Mouse (Mus musculus) liver, embryonic 12.5 days (tissue): Measurements from ENCODE around the gene Lrrc8d. TPM values are rescaled to one million over a fixed set of nuclear protein-coding genes. Genes with fewer than 3 reads are reported as not detected.

ENCODE experiments used
- ATAC-seq: fragments of 200-750 bp; cut with Nextera tagmentation; 2 replicates; pipeline ENCODE4 v1.8.0; 2017; ENCODE audit warnings: moderate number of reproducible peaks, mild to moderate bottlenecking, moderate library complexity
- H3K27ac ChIP-seq: fragments of 300-500 bp; sonication (generic); 2 replicates; pipeline ENCODE4 v1.5.1; 2016; ENCODE audit warnings: mild to moderate bottlenecking
- H3K27me3 ChIP-seq: fragments of 300-500 bp; sonication (generic); replicated peaks from 2 replicates; pipeline ENCODE4 v1.6.1; 2016; ENCODE audit warnings: mild to moderate bottlenecking, moderate library complexity
- H3K36me3 ChIP-seq: fragments of 300-500 bp; sonication (generic); 2 replicates; pipeline ENCODE4 v1.6.1; 2016; ENCODE audit warnings: mild to moderate bottlenecking, moderate library complexity
- H3K4me1 ChIP-seq: fragments of 300-500 bp; sonication (generic); 2 replicates; pipeline ENCODE4 v1.6.1; 2016
- H3K4me2 ChIP-seq: fragments of 300-500 bp; sonication (generic); 2 replicates; pipeline ENCODE4 v1.6.1; 2016; ENCODE audit warnings: mild to moderate bottlenecking, moderate library complexity
- H3K4me3 ChIP-seq: fragments of 300-500 bp; sonication (generic); 2 replicates; pipeline ENCODE4 v1.5.1; 2016; ENCODE audit warnings: mild to moderate bottlenecking, moderate library complexity
- H3K9ac ChIP-seq: fragments of 300-500 bp; sonication (generic); 2 replicates; pipeline ENCODE4 v1.6.1; 2016; ENCODE audit warnings: mild to moderate bottlenecking, moderate library complexity
- H3K9me3 ChIP-seq: fragments of 300-500 bp; sonication (generic); replicated peaks from 2 replicates; pipeline ENCODE4 v1.6.1; 2016; ENCODE audit warnings: mild to moderate bottlenecking, moderate library complexity
- WGBS: fragments of 180-500 bp; shearing (Covaris S2); methylation state at CpG from one replicate; pipeline ENCODE4 v1.1.7; 2016; ENCODE audit not compliant: insufficient replicate concordance; 5-methylcytosine and 5-hydroxymethylcytosine counted together
- polyA plus RNA-seq: library from polyadenylated mRNA; unstranded; fragments of >200 nt; fragmentation: Nextera tagmentation; extraction: Ambion mirVana; gene quantifications from 2 replicates; pipeline ENCODE4 v1.2.1, GENCODE M21; 2016

Gene Lrrc8d
- polyA plus RNA-seq, 1 experiment from 2014 or later, result 14.5 TPM

GRCm38 (mm10) chr5:105731173-105731626 lies 31.4 kb downstream of the Lrrc8d start:
- no peaks in the 10 kb centered on the region for H3K27me3 ChIP-seq
- H3K9me3 ChIP-seq, result no peaks in the 10 kb centered on the region
- H3K4me3 ChIP-seq, result peak overlapping the region; percentile 74
- ATAC-seq, result peak; percentile 74
- H3K9ac ChIP-seq, result peak overlapping the region; percentile 83
- peak overlapping the region; percentile 68 for H3K27ac ChIP-seq
- peak overlapping the region; percentile 91 for H3K4me2 ChIP-seq
- peaks cover 58% of the 10 kb centered on the region for H3K4me1 ChIP-seq
- peaks cover 7% of the 10 kb centered on the region for H3K36me3 ChIP-seq
- 8% methylated on average over 16 of the region's 16 CpGs for WGBS

GRCm38 (mm10) chr5:105731627-105732432 lies 32.1 kb downstream of the Lrrc8d start:
- WGBS, result 0% methylated on average over 48 of the region's 52 CpGs
- Histone ChIP-seq H3K27me3 (no peaks in the 10 kb centered on the region), H3K9me3 (no peaks in the 10 kb centered on the region), H3K4me1 (peaks cover 64% of the 10 kb centered on the region), H3K4me3 (peak overlapping the region; percentile 74), H3K27ac (peak overlapping the region; percentile 68), H3K9ac (peak overlapping the region; percentile 83), H3K36me3 (peaks cover 7% of the 10 kb centered on the region), H3K4me2 (peak overlapping the region; percentile 91)
- peak; percentile 82 for ATAC-seq

- peaks cover 7% of the 10 kb centered on the region for H3K36me3 ChIP-seq
- H3K9me3 ChIP-seq, result no peaks in the 10 kb centered on the region
- peak overlapping the region; percentile 68 for H3K27ac ChIP-seq
- ATAC-seq, result peak; percentile 53
- H3K4me1 ChIP-seq, result peaks cover 70% of the 10 kb centered on the region
- H3K4me2 ChIP-seq, result peak overlapping the region; percentile 91
- peak overlapping the region; percentile 74 for H3K4me3 ChIP-seq
- peak overlapping the region; percentile 83 for H3K9ac ChIP-seq
- 8% methylated on average over 11 of the region's 11 CpGs for WGBS
- H3K27me3 ChIP-seq, result no peaks in the 10 kb centered on the region
Measured at GRCm38 (mm10) chr5:105732433-105732891, 32.7 kb downstream of the Lrrc8d start.

- Histone ChIP-seq H3K4me1 (peaks cover 78% of the 10 kb centered on the region), H3K27me3 (no peaks in the 10 kb centered on the region), H3K9ac (peak overlapping the region; percentile 83), H3K4me3 (peak overlapping the region; percentile 74), H3K27ac (peak overlapping the region; percentile 68; the same call in 1 of the 2 replicates), H3K9me3 (no peaks in the 10 kb centered on the region), H3K36me3 (peaks cover 7% of the 10 kb centered on the region), H3K4me2 (peak overlapping the region; percentile 91)
- WGBS, result 63% methylated on average over 6 of the region's 6 CpGs
- no peak for ATAC-seq
Measured at GRCm38 (mm10) chr5:105733226-105733625, 33.5 kb downstream of the Lrrc8d start.

DNA sequence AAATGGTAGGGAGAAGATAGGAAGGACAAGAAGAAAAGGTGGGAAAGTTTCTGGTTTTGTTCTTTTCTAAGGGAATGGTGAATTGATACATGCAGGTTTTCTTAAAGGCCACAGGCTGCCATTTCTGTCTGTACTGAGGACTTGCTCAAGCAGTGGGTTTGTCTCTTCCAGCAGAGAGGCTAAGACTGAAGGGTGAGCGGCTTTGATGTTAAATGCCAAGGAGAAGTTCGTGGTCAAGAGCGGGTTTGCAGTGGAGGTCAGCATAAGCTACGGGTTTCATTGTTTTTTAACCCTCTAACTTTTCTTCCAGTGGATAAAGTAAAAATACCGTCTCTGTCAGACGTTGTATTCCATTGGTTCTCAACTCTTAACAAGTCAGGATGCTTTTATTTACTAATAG lies 36.6 kb downstream of the Lrrc8d start:
- no peak overlapping the region for H3K27ac ChIP-seq
- H3K36me3 ChIP-seq, result peaks cover 12% of the 10 kb centered on the region
- no peak for ATAC-seq
- H3K9ac ChIP-seq, result no peak overlapping the region
- 70% methylated on average over 6 of the region's 6 CpGs for WGBS
- H3K4me2 ChIP-seq, result no peak overlapping the region
- H3K4me3 ChIP-seq, result no peak overlapping the region
- H3K27me3 ChIP-seq, result no peaks in the 10 kb centered on the region
- peaks cover 65% of the 10 kb centered on the region for H3K4me1 ChIP-seq
- no peaks in the 10 kb centered on the region for H3K9me3 ChIP-seq

GRCm38 (mm10) chr5:105737145-105737544 lies 37.4 kb downstream of the Lrrc8d start:
- WGBS, result 17% methylated on average over 6 of the region's 6 CpGs
- H3K4me2 ChIP-seq, result peak overlapping the region; percentile 33
- ATAC-seq, result peak; percentile 78

GRCm38 (mm10) chr5:105740437-105740836 lies 40.7 kb downstream of the Lrrc8d start:
- no peak overlapping the region for H3K4me2 ChIP-seq
- H3K27ac ChIP-seq, result no peak overlapping the region
- peaks cover 17% of the 10 kb centered on the region for H3K36me3 ChIP-seq
- no peak overlapping the region for H3K9ac ChIP-seq
- H3K27me3 ChIP-seq, result no peaks in the 10 kb centered on the region
- H3K9me3 ChIP-seq, result no peaks in the 10 kb centered on the region
- no peak overlapping the region for H3K4me3 ChIP-seq
- H3K4me1 ChIP-seq, result peaks cover 62% of the 10 kb centered on the region
- 79% methylated on average over 7 of the region's 7 CpGs for whole genome bisulfite sequencing
- no peak for ATAC-seq

More at GRCm38 (mm10) chr5:105737145-105737544, 37.4 kb downstream of the Lrrc8d start:
- Histone ChIP-seq H3K4me3 (no peak overlapping the region), H3K4me1 (peaks cover 59% of the 10 kb centered on the region), H3K27me3 (no peaks in the 10 kb centered on the region), H3K27ac (peak overlapping the region; percentile 53; the same call in 1 of the 2 replicates), H3K36me3 (peaks cover 12% of the 10 kb centered on the region), H3K9ac (no peak overlapping the region), H3K9me3 (no peaks in the 10 kb centered on the region)

- no peak overlapping the region for H3K9ac ChIP-seq
- H3K4me3 ChIP-seq, result no peak overlapping the region
- no peak overlapping the region for H3K4me2 ChIP-seq
- no peaks in the 10 kb centered on the region for H3K27me3 ChIP-seq
- WGBS, result 76% methylated on average over 5 of the region's 5 CpGs
- H3K27ac ChIP-seq, result no peak overlapping the region
- no peaks in the 10 kb centered on the region for H3K9me3 ChIP-seq
- H3K36me3 ChIP-seq, result peaks cover 20% of the 10 kb centered on the region
- no peak for ATAC-seq
- H3K4me1 ChIP-seq, result peaks cover 48% of the 10 kb centered on the region
Measured at GRCm38 (mm10) chr5:105742641-105743040, 42.9 kb downstream of the Lrrc8d start.

- no peak overlapping the region for H3K27ac ChIP-seq
- peaks cover 36% of the 10 kb centered on the region for H3K4me1 ChIP-seq
- peak overlapping the region; percentile 14; the same call in 1 of the 2 replicates for H3K4me2 ChIP-seq
- no peak overlapping the region for H3K4me3 ChIP-seq
- WGBS, result 39% methylated on average over 11 of the region's 11 CpGs
- no peaks in the 10 kb centered on the region for H3K27me3 ChIP-seq
- no peak for ATAC-seq
- no peaks in the 10 kb centered on the region for H3K9me3 ChIP-seq
- peaks cover 14% of the 10 kb centered on the region for H3K36me3 ChIP-seq
- no peak overlapping the region for H3K9ac ChIP-seq
Measured at GRCm38 (mm10) chr5:105745324-105745723, 45.6 kb downstream of the Lrrc8d start.

- Histone ChIP-seq H3K4me3 (no peak overlapping the region), H3K9ac (no peak overlapping the region), H3K9me3 (no peaks in the 10 kb centered on the region), H3K27me3 (no peaks in the 10 kb centered on the region), H3K27ac (no peak overlapping the region), H3K4me2 (no peak overlapping the region), H3K36me3 (peaks cover 11% of the 10 kb centered on the region), H3K4me1 (peaks cover 36% of the 10 kb centered on the region)
- 80% methylated on average over 5 of the region's 5 CpGs for WGBS
- no peak for ATAC-seq
Measured at GRCm38 (mm10) chr5:105745927-105746454, 46.2 kb downstream of the Lrrc8d start.

- Histone ChIP-seq H3K4me1 (peaks cover 59% of the 10 kb centered on the region), H3K27me3 (no peaks in the 10 kb centered on the region), H3K36me3 (no peaks in the 10 kb centered on the region; the same call in 1 of the 2 replicates), H3K9me3 (no peaks in the 10 kb centered on the region), H3K9ac (no peak overlapping the region), H3K4me3 (no peak overlapping the region), H3K4me2 (no peak overlapping the region), H3K27ac (peak overlapping the region; percentile 11; the same call in 1 of the 2 replicates)
- 34% methylated on average over 8 of the region's 8 CpGs for WGBS
- no peak for ATAC-seq
Measured at GRCm38 (mm10) chr5:105754803-105755202, 55.0 kb downstream of the Lrrc8d start.

GRCm38 (mm10) chr5:105755491-105755890 lies 55.7 kb downstream of the Lrrc8d start:
- Histone ChIP-seq H3K4me1 (peaks cover 66% of the 10 kb centered on the region), H3K4me3 (no peak overlapping the region), H3K36me3 (no peaks in the 10 kb centered on the region; the same call in 1 of the 2 replicates), H3K27ac (no peak overlapping the region), H3K4me2 (no peak overlapping the region), H3K9me3 (no peaks in the 10 kb centered on the region), H3K9ac (no peak overlapping the region), H3K27me3 (no peaks in the 10 kb centered on the region)
- ATAC-seq, result no peak
- WGBS, result 71% methylated on average over 6 of the region's 6 CpGs
